ENCODE assay signal across 22 mouse cellular contexts in the genomic region with DNA sequence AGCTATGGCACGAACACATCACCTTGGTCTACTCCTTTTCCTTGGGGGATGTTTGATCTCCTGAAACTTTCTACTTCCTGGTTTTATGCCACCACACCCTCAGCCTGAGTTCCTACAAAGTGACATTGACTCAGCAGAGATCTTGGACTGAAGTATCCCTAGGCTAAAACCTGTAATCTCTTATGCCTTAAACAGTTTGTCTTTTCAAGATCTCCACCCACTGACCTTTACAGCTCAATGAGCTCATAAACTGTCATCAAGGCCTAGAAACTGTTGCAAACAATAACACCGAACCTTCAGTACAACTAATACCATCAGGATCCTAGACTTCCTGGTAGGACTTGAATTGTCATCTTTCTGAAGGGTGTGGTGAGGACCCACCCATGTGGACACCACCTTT. TPM values are rescaled to one million over a fixed set of nuclear protein-coding genes. Genes with fewer than 3 reads are reported as not detected.
DNase-seq lines count a peak whose midpoint lies in the region; ATAC-seq and TF ChIP-seq lines count a peak whose summit lies in the region.
"Had no signal": no experiment of that assay in that cellular context is flagged by ENCODE, and none has a peak within 500 bp of the region (broad histone marks: within the 10 kb centered on the region; RNA-seq: fewer than 3 reads in every experiment).

No protein-coding gene starts in this region.

- WGBS in stomach, postnatal 0 days = 74% methylated on average over 2 of the region's 2 CpGs

- H3K9ac ChIP-seq in stomach, postnatal 0 days (ENCODE audit: low read length) = no peak overlapping the region
- H3K9ac ChIP-seq: embryonic facial prominence, embryonic 12.5 days; forebrain, embryonic 13.5 days; forebrain, embryonic 15.5 days; forebrain, postnatal 0 days had no signal

- no peak overlapping the region for H3K4me2 ChIP-seq in stomach, postnatal 0 days (replicated peaks; ENCODE audit: low read depth)
- H3K4me2 ChIP-seq: embryonic facial prominence, embryonic 12.5 days; forebrain, embryonic 13.5 days; forebrain, embryonic 15.5 days had no signal

- no peak overlapping the region for H3K4me3 ChIP-seq in stomach, postnatal 0 days (ENCODE audit: low read depth, low read length)
- H3K4me3 ChIP-seq in gastrocnemius, adult 2 months = no peak overlapping the region
- H3K4me3 ChIP-seq: embryonic facial prominence, embryonic 10.5 days; embryonic facial prominence, embryonic 12.5 days; forebrain, embryonic 13.5 days; forebrain, embryonic 15.5 days had no signal

- TF ChIP-seq EP300 in stomach, postnatal 0 days (optimal IDR thresholded peaks at IDR 0.05) = no peak

- no peak for DNase-seq in stomach, postnatal 0 days (ENCODE audit: low spot score)
- no peak for DNase-seq in gastrocnemius, adult 2 months
- DNase-seq in frontal cortex, postnatal 14 days (ENCODE audit: low spot score in 2 of 2) = no peak
- DNase-seq: adrenal gland, adult 2 months; adrenal gland, postnatal 10 days; adrenal gland, postnatal 25 days; cerebellum, adult 11 months; cerebellum, adult 18-20 months; cerebellum, adult 8-10 months; cerebellum, adult 9-11 months; cerebellum, postnatal 14 days; cerebellum, postnatal 36 days; forebrain, postnatal 0 days had no signal

- H3K36me3 ChIP-seq in stomach, postnatal 0 days (ENCODE audit: control insufficient read depth, insufficient read depth, low read length) = no peaks in the 10 kb centered on the region
- H3K36me3 ChIP-seq: embryonic facial prominence, embryonic 10.5 days; embryonic facial prominence, embryonic 12.5 days; forebrain, embryonic 15.5 days had no signal

- no peaks in the 10 kb centered on the region for H3K9me3 ChIP-seq in stomach, postnatal 0 days (ENCODE audit: control insufficient read depth, low read length)
- H3K9me3 ChIP-seq: embryonic facial prominence, embryonic 10.5 days; embryonic facial prominence, embryonic 12.5 days; forebrain, embryonic 13.5 days; forebrain, embryonic 15.5 days had no signal

- intact Hi-C loops in gastrocnemius, adult 2 months (cut with DNase I) = no loop called here

- no peak overlapping the region for H3K27ac ChIP-seq in stomach, postnatal 0 days (replicated peaks)
- H3K27ac ChIP-seq in gastrocnemius, adult 2 months = no peak overlapping the region
- H3K27ac ChIP-seq: embryonic facial prominence, embryonic 10.5 days; embryonic facial prominence, embryonic 12.5 days; forebrain, embryonic 13.5 days; forebrain, embryonic 15.5 days had no signal

- H3K27me3 ChIP-seq in stomach, postnatal 0 days (ENCODE audit: control insufficient read depth, insufficient read depth, low read length) = no peaks in the 10 kb centered on the region
- H3K27me3 ChIP-seq: embryonic facial prominence, embryonic 12.5 days; forebrain, embryonic 13.5 days; forebrain, embryonic 15.5 days had no signal

- no peak for TF ChIP-seq CTCF in stomach, postnatal 0 days (IDR thresholded peaks at IDR 0.05; ENCODE audit: low read depth)
- no peak for TF ChIP-seq CTCF in gastrocnemius, adult 2 months (IDR thresholded peaks at IDR 0.05)

- 0 out of 2 replicates have a peak, but pooled peaks have one; percentile 8 for ATAC-seq in common myeloid progenitor, adult 5-6 weeks (replicated peaks; ENCODE audit: low read depth, poor library complexity, severe bottlenecking)
- ATAC-seq in granulocyte monocyte progenitor cell, adult 5-6 weeks (replicated peaks; ENCODE audit: poor library complexity, severe bottlenecking) = 0 out of 2 replicates have a peak, but pooled peaks have one; percentile 26
- ATAC-seq in megakaryocyte, adult 5-6 weeks (ENCODE audit: poor library complexity, severe bottlenecking) = peak; percentile 62; the same call in 1 of the 2 replicates
- ATAC-seq in stomach, postnatal 0 days (ENCODE audit: low FRiP score, low TSS enrichment) = peak; percentile 73
- no peak for ATAC-seq in CD4-positive, CD25-positive, alpha-beta regulatory T cell, adult 4 months
- ATAC-seq: forebrain, embryonic 13.5 days; forebrain, embryonic 15.5 days; forebrain, postnatal 0 days had no signal

- no peaks in the 10 kb centered on the region for H3K4me1 ChIP-seq in stomach, postnatal 0 days (replicated peaks; ENCODE audit: control insufficient read depth, insufficient read depth)
- H3K4me1 ChIP-seq: embryonic facial prominence, embryonic 12.5 days; forebrain, embryonic 13.5 days; forebrain, embryonic 15.5 days had no signal

RNA-seq across cellular contexts. Expression of gene Smpd1, which starts 29.9 kb away (rescaled TPM):
- 22.7 and 28.7 TPM in 2 replicates for total RNA-seq in common myeloid progenitor, adult 5-6 weeks (2017)
- 11.5 and 13.8 TPM in 2 replicates for total RNA-seq in granulocyte monocyte progenitor cell, adult 5-6 weeks (2014; fragmentation: Nextera tagmentation)
- 11.3 and 22.4 TPM in 2 replicates for total RNA-seq in granulocyte monocyte progenitor cell, adult 5-6 weeks (2017)
- 25.8 and 26.1 TPM in 2 replicates for total RNA-seq in megakaryocyte, adult 5-6 weeks (2015)
- total RNA-seq in megakaryocyte, adult 5-6 weeks (2017) = 24.7 and 33.3 TPM in 2 replicates
- 79.7 and 91.0 TPM in 2 replicates for polyA plus RNA-seq in stomach, postnatal 0 days (2015; fragmentation: Nextera tagmentation; extraction: Ambion mirVana)
- 10 to 100 TPM; 21.6 to 25.9 TPM for polyA plus RNA-seq in CD4-positive, CD25-positive, alpha-beta regulatory T cell, adult 4 months (2017; shearing (Covaris generic))
- total RNA-seq in gastrocnemius, adult 2 months (2021) = 10 to 100 TPM; 53.4 to 56.8 TPM

RNA-seq across cellular contexts. Expression of gene Cavin3, which starts 42.1 kb away (rescaled TPM):
- 0.59 and 0.92 TPM in 2 replicates for total RNA-seq in common myeloid progenitor, adult 5-6 weeks (2017)
- not detected in 2 replicates for total RNA-seq in granulocyte monocyte progenitor cell, adult 5-6 weeks (2014; fragmentation: Nextera tagmentation)
- 0.05 and 1.1 TPM in 2 replicates for total RNA-seq in granulocyte monocyte progenitor cell, adult 5-6 weeks (2017)
- not detected in 2 replicates for total RNA-seq in megakaryocyte, adult 5-6 weeks (2015)
- total RNA-seq in megakaryocyte, adult 5-6 weeks (2017) = not detected in 2 replicates
- 163 and 184 TPM in 2 replicates for polyA plus RNA-seq in stomach, postnatal 0 days (2015; fragmentation: Nextera tagmentation; extraction: Ambion mirVana)
- polyA plus RNA-seq in CD4-positive, CD25-positive, alpha-beta regulatory T cell, adult 4 months (2017; shearing (Covaris generic)) = under 1 TPM in 1 of 2 experiments, not detected in 1; 0.19 TPM
- 10 to 100 TPM in 1 of 2 experiments, 1 to 10 TPM in 1; 7.6 to 12.7 TPM for total RNA-seq in gastrocnemius, adult 2 months (2021)
- total RNA-seq: MEL had no signal

RNA-seq across cellular contexts. Expression of gene Apbb1, which starts 57.2 kb away (rescaled TPM):
- total RNA-seq in common myeloid progenitor, adult 5-6 weeks (2017) = 0.64 TPM in 1 of 2 replicates, not detected in the other
- total RNA-seq in granulocyte monocyte progenitor cell, adult 5-6 weeks (2014; fragmentation: Nextera tagmentation) = 0.81 TPM in 1 of 2 replicates, not detected in the other
- total RNA-seq in granulocyte monocyte progenitor cell, adult 5-6 weeks (2017) = 0.05 TPM in 1 of 2 replicates, not detected in the other
- total RNA-seq in megakaryocyte, adult 5-6 weeks (2015) = 1.6 and 1.9 TPM in 2 replicates
- 3.7 and 9.5 TPM in 2 replicates for total RNA-seq in megakaryocyte, adult 5-6 weeks (2017)
- polyA plus RNA-seq in stomach, postnatal 0 days (2015; fragmentation: Nextera tagmentation; extraction: Ambion mirVana) = 16.6 and 18.5 TPM in 2 replicates
- polyA plus RNA-seq in CD4-positive, CD25-positive, alpha-beta regulatory T cell, adult 4 months (2017; shearing (Covaris generic)) = 10 to 100 TPM in 1 of 2 experiments, 1 to 10 TPM in 1; 7.5 to 10.2 TPM
- 1 to 10 TPM; 7.1 to 7.2 TPM for total RNA-seq in gastrocnemius, adult 2 months (2021)
- total RNA-seq: MEL had no signal
